Mouse (Mus musculus) liver, adult 2 months (tissue): ENCODE data around the gene Phldb2. TPM values are rescaled to one million over a fixed set of nuclear protein-coding genes. Genes with fewer than 3 reads are reported as not detected.

Source experiments
- DNase-seq: peaks from one replicate; pipeline ENCODE4 v3.0.0-alpha.2; 2011; ENCODE audit warnings: low read depth, low spot score; ENCODE audit errors: extremely low read depth
- H3K27ac ChIP-seq: fragments of 200-500 bp; replicated peaks from 2 replicates; pipeline ENCODE4 v1.5.1; 2012; ENCODE audit warnings: low read depth, mild to moderate bottlenecking, control low read depth, inconsistent platforms, low read length; ENCODE audit not compliant: insufficient read depth
- H3K27me3 ChIP-seq: fragments of 200-500 bp; 2 replicates; pipeline ENCODE4 v1.6.1; 2012; ENCODE audit warnings: mild to moderate bottlenecking, moderate library complexity, low read length, inconsistent platforms; ENCODE audit not compliant: control insufficient read depth, insufficient read depth
- H3K36me3 ChIP-seq: fragments of 200-500 bp; 2 replicates; pipeline ENCODE4 v1.6.1; 2012; ENCODE audit warnings: low read length, inconsistent platforms; ENCODE audit not compliant: control insufficient read depth, insufficient read depth
- H3K4me1 ChIP-seq: fragments of 200-500 bp; 2 replicates; pipeline ENCODE4 v1.6.1; 2011; ENCODE audit warnings: low read length; ENCODE audit not compliant: control insufficient read depth, insufficient read depth
- H3K4me3 ChIP-seq: fragments of 200-500 bp; 2 replicates; pipeline ENCODE4 v1.5.1; 2011; ENCODE audit warnings: low read depth, mild to moderate bottlenecking, control low read depth, low read length, moderate library complexity; ENCODE audit not compliant: insufficient read depth
- H3K79me2 ChIP-seq: fragments of 200-500 bp; 2 replicates; pipeline ENCODE4 v1.6.1; 2012; ENCODE audit warnings: inconsistent platforms, mild to moderate bottlenecking, low read length, moderate library complexity; ENCODE audit not compliant: control insufficient read depth, insufficient read depth
- H3K9ac ChIP-seq: fragments of 200-500 bp; 2 replicates; pipeline ENCODE4 v1.6.1; 2012; ENCODE audit warnings: low read depth, mild to moderate bottlenecking, control low read depth, inconsistent platforms, low read length
- CTCF ChIP-seq: fragments of 200-500 bp; IDR thresholded peaks from 2 replicates; pipeline ENCODE4 v1.5.1; 2011; ENCODE audit warnings: low read depth, low read length, control low read depth
- POLR2A ChIP-seq: fragments of 200-500 bp; IDR thresholded peaks from 2 replicates; pipeline ENCODE4 v1.6.1; 2011; ENCODE audit warnings: low read length, control low read depth; ENCODE audit not compliant: insufficient read depth; ENCODE audit errors: extremely low read depth
- WGBS: fragments of 180-500 bp; shearing (Covaris S2); methylation state at CpG from one replicate; pipeline ENCODE4 v1.1.7; 2018; 5-methylcytosine and 5-hydroxymethylcytosine counted together
- polyA plus RNA-seq: library from polyadenylated mRNA; depleted of rRNA; stranded (reverse); fragments of >200 nt; gene quantifications from 2 replicates; pipeline ENCODE4 v1.2.3, GENCODE M21; 2012
- total RNA-seq: library from RNA; depleted of rRNA; stranded (reverse); fragments of >200 nt; gene quantifications from 2 replicates; pipeline ENCODE4 v1.2.3, GENCODE M21; 2014

The Phldb2 gene
- total and polyA plus RNA-seq, 2 experiments = 19.1 to 58.3 TPM

DNA sequence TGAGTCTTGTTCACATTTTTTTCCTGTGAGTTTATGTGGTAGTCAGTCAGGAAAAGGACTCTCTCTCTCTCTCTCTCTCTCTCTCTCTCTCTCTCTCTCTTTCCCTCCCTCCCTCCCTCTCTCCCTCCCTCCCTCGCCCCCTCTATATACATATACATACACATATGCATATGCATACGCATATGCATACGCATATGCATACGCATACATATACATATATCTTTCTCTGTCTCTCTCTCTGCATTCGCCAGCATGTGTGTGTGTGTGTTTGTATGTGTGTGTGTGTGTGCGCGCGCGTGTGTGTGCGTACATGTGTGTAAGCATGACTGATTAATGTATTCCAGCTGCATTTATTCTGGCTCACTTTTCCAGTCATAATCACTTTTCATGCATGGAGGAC lies 98.9 kb downstream of the Phldb2 start:
- H3K79me2 ChIP-seq = no peaks in the 10 kb centered on the region
- peaks cover 1% of the 10 kb centered on the region; the same call in 1 of the 2 replicates for H3K36me3 ChIP-seq
- H3K9ac ChIP-seq = no peak overlapping the region
- no peak overlapping the region for H3K4me3 ChIP-seq
- no peaks in the 10 kb centered on the region for H3K27me3 ChIP-seq
- TF ChIP-seq CTCF = no peak
- no peak for TF ChIP-seq POLR2A
- WGBS = 92% methylated on average over 10 of the region's 10 CpGs
- no peak for DNase-seq
- H3K27ac ChIP-seq = no peak overlapping the region
- H3K4me1 ChIP-seq = no peaks in the 10 kb centered on the region

DNA sequence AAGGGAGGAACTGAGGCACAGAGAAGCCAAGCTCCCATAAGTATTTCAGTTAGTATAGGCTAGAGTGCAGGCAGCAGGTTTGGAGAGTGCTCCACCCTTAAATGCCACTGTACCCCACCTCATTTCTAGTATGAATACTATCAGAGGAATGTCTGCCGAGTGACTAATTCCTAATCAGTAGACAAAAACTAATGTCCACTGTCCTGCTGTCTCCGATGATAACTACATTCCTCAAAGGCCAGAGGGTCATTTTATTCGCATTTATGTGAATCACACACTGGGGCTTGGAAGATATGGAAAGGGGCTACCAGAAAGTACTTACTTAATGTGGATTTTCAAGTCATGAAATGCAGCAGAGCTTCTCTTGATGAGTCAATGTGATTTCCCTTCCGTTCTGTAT lies 104.4 kb downstream of the Phldb2 start:
- H3K4me3 ChIP-seq = no peak overlapping the region
- no peaks in the 10 kb centered on the region for H3K27me3 ChIP-seq
- H3K79me2 ChIP-seq = peaks cover 2% of the 10 kb centered on the region; the same call in 1 of the 2 replicates
- no peak overlapping the region for H3K9ac ChIP-seq
- TF ChIP-seq CTCF = no peak
- TF ChIP-seq POLR2A = no peak
- no peak overlapping the region for H3K27ac ChIP-seq
- no peaks in the 10 kb centered on the region for H3K36me3 ChIP-seq
- WGBS = 77% methylated on average over 4 of the region's 4 CpGs
- H3K4me1 ChIP-seq = 0 out of 2 replicates have a peak, but pooled peaks cover 3% of the 10 kb centered on the region
- DNase-seq = no peak

DNA sequence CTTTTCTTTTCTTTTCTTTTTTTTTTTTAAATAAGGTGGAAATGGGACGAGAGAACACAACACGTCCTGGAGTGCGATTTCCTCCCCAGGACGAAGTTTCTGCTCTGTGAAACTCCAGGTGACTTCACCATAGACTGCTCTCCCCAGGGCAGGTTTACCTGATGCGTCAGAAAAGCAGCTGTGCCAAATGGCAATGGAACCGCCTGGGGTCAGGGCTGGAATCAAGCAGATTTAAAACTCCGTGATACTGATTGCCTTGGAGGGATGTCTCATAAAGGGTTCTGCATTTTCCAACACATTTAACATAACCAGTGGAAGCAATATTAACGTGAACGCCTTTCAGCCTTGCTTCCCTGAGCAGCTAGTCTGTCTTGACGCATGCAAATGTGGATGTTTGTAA lies 108.5 kb downstream of the Phldb2 start:
- peaks cover 3% of the 10 kb centered on the region; the same call in 1 of the 2 replicates for H3K4me1 ChIP-seq
- peak; percentile 24 for DNase-seq
- H3K27ac ChIP-seq = 0 out of 2 replicates have a peak overlapping the region, but pooled peaks have one; percentile 72
- no peak overlapping the region; the same call in 1 of the 2 replicates for H3K4me3 ChIP-seq
- no peak overlapping the region for H3K9ac ChIP-seq
- peaks cover 8% of the 10 kb centered on the region for H3K79me2 ChIP-seq
- no peaks in the 10 kb centered on the region for H3K27me3 ChIP-seq
- no peaks in the 10 kb centered on the region for H3K36me3 ChIP-seq
- WGBS = 30% methylated on average over 10 of the region's 10 CpGs
- TF ChIP-seq CTCF (no peak), POLR2A (no peak)

DNA sequence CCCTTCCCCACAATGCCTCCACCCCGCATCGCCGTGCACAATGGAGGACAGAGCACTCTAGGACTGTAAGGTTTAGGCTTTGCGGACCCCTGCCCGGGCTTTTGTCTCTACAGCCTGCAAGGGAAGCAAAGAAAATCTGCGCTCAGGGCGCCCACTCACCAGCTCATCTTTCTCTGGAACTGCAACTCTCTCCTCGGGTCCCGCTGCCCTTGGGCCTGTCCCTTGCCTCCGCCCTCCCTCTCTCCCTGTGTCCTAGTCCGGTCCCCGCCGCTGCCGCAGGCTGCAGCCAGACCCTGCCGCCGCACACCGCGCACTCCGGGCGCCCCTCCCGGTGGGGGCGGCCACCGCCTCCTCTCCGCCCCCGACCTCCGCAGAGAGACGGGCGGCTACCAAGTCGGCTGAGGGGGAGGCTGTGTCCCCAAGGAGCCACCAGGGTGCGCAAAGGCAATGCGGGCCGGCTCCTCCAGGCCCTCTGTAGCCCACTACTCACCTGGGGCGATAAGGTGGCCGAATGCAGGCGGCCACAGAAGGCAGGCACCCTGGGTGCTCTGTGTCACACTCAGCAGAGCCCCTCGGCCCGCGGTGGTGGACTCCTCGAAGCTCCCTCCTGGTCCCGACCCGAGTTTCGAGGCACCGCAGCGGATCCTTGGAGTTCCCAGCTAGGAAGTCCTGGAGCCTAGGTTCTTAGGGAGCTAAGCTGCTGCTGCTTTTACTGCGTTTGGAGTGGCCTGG lies 109.2 kb downstream of the Phldb2 start:
- Histone ChIP-seq H3K4me3 (peak overlapping the region; percentile 70), H3K27ac (peak overlapping the region; percentile 72), H3K27me3 (no peaks in the 10 kb centered on the region), H3K79me2 (peaks cover 10% of the 10 kb centered on the region), H3K9ac (peak overlapping the region; percentile 91), H3K36me3 (no peaks in the 10 kb centered on the region), H3K4me1 (peaks cover 3% of the 10 kb centered on the region; the same call in 1 of the 2 replicates)
- peak; percentile 9 for DNase-seq
- 8% methylated on average over 45 of the region's 45 CpGs for WGBS
- peak; percentile 74 for TF ChIP-seq CTCF
- TF ChIP-seq POLR2A = peak; percentile 72; the same call in 1 of the 2 replicates

DNA sequence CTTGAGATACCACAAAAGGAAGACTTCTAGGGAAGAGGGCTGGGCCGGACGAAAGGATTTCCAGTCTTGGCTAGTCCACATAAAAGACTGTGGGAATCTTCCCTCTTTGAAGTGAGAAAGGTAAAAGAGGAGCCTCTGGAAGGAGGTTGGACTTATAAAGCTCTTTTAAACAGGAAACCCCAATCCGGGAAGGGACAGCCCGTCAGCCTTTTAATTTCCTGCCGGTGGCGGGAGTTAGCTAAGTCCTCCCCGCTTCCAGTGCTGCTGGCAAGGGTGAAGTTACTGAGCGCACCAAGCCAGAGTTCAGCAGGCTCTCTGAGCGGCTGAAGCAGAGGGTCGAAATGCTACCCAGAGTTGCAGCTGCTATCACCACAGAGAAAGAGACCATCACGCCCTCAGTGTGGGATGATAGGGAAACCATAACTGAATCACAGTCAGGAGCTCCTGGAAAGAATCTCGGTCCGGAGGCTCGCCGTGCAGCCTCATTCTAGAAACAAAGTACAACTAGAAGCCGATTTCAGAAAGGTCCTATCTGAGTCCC lies 110.0 kb downstream of the Phldb2 start:
- H3K36me3 ChIP-seq = no peaks in the 10 kb centered on the region
- peak; percentile 25 for DNase-seq
- no peaks in the 10 kb centered on the region for H3K27me3 ChIP-seq
- peak overlapping the region; percentile 70 for H3K4me3 ChIP-seq
- peaks cover 5% of the 10 kb centered on the region; the same call in 1 of the 2 replicates for H3K4me1 ChIP-seq
- peak overlapping the region; percentile 72 for H3K27ac ChIP-seq
- peaks cover 10% of the 10 kb centered on the region for H3K79me2 ChIP-seq
- peak overlapping the region; percentile 91 for H3K9ac ChIP-seq
- WGBS = 17% methylated on average over 16 of the region's 16 CpGs
- TF ChIP-seq POLR2A = no peak
- no peak for TF ChIP-seq CTCF

DNA sequence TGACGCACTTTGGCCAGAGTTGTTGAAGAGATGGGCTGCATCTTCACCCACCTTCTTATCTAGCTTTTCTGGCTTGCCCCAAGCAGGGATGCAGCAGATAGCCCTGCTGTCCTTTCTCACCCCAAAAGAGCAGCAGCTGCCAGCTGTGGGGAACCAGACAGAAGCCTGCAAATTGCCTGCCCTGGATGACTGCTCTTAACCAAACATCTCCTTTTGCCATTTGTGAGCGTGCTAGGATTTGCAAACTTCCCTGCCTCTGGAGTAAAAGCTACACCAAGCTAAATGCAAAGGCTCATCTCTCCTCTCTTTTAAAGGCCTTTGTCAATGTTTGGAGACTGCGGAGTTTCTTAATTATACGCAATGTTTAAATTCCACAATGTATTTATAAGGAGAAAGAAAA lies 111.0 kb downstream of the Phldb2 start:
- 77% methylated on average over 4 of the region's 4 CpGs for WGBS
- no peak overlapping the region for H3K4me3 ChIP-seq
- H3K9ac ChIP-seq = no peak overlapping the region
- H3K79me2 ChIP-seq = peaks cover 10% of the 10 kb centered on the region
- H3K36me3 ChIP-seq = no peaks in the 10 kb centered on the region
- peaks cover 12% of the 10 kb centered on the region for H3K4me1 ChIP-seq
- no peak for DNase-seq
- no peaks in the 10 kb centered on the region for H3K27me3 ChIP-seq
- H3K27ac ChIP-seq = no peak overlapping the region
- TF ChIP-seq CTCF (no peak), POLR2A (no peak)
